Mouse (Mus musculus) embryonic fibroblast, embryonic 13.5 days (primary cell): ENCODE measurements around the gene Cpt1c.

Source experiments
- CTCF ChIP-seq: IDR thresholded peaks from 2 replicates; pipeline ENCODE4 v1.5.1; 2011; ENCODE audit warnings: mild to moderate bottlenecking, control low read depth, low read length, moderate library complexity, borderline replicate concordance; ENCODE audit not compliant: insufficient read depth
- POLR2A ChIP-seq: IDR thresholded peaks from 2 replicates; pipeline ENCODE4 v1.6.1; 2011; ENCODE audit warnings: low read depth, mild to moderate bottlenecking, control low read depth, low read length, moderate library complexity

GRCm38 (mm10) chr7:44938680-44939079, 36.0 kb downstream of the Cpt1c start:
- no peak for TF ChIP-seq POLR2A
- TF ChIP-seq CTCF, result no peak
